Mouse (Mus musculus) heart, embryonic 10.5 days (tissue): ENCODE measurements around the gene 4833423E24Rik. TPM values are rescaled to one million over a fixed set of nuclear protein-coding genes. Genes with fewer than 3 reads are reported as not detected.

Experiments
- DNase-seq: peaks from one replicate; pipeline ENCODE4 v3.0.0-alpha.2; 2017; ENCODE audit warnings: low spot score
- H3K27ac ChIP-seq: fragments of 300-500 bp; sonication (generic); 2 replicates; pipeline ENCODE4 v1.5.1; 2016; ENCODE audit warnings: mild to moderate bottlenecking
- H3K27me3 ChIP-seq: fragments of 300-500 bp; sonication (generic); 2 replicates; pipeline ENCODE4 v1.6.1; 2016; ENCODE audit warnings: mild to moderate bottlenecking; ENCODE audit not compliant: poor library complexity, insufficient read depth, severe bottlenecking
- H3K36me3 ChIP-seq: fragments of 300-500 bp; sonication (generic); 2 replicates; pipeline ENCODE4 v1.6.1; 2016; ENCODE audit warnings: mild to moderate bottlenecking, moderate library complexity
- H3K4me1 ChIP-seq: fragments of 300-500 bp; sonication (generic); 2 replicates; pipeline ENCODE4 v1.6.1; 2016; ENCODE audit warnings: mild to moderate bottlenecking
- H3K4me3 ChIP-seq: fragments of 300-500 bp; sonication (generic); 2 replicates; pipeline ENCODE4 v1.5.1; 2016; ENCODE audit warnings: mild to moderate bottlenecking, moderate library complexity
- H3K9me3 ChIP-seq: fragments of 300-500 bp; sonication (generic); 2 replicates; pipeline ENCODE4 v1.6.1; 2016; ENCODE audit warnings: mild to moderate bottlenecking, moderate library complexity
- WGBS: fragments of 180-500 bp; shearing (Covaris S2); methylation state at CpG from one replicate; pipeline ENCODE4 v1.1.7; 2016; 5-methylcytosine and 5-hydroxymethylcytosine counted together
- polyA plus RNA-seq: library from polyadenylated mRNA; unstranded; fragments of >200 nt; fragmentation: Nextera tagmentation; extraction: Ambion mirVana; gene quantifications from 2 replicates; pipeline ENCODE4 v1.2.1, GENCODE M21; 2016

Gene 4833423E24Rik
- polyA plus RNA-seq, 1 experiment from 2014 or later = not detected

- H3K27me3 ChIP-seq = no peaks in the 10 kb centered on the region
- no peaks in the 10 kb centered on the region for H3K36me3 ChIP-seq
- H3K9me3 ChIP-seq = no peaks in the 10 kb centered on the region
- WGBS = 91% methylated on average over 3 of the region's 3 CpGs
- DNase-seq = no peak
- no peak within 1 kb of the TSS for H3K4me3 ChIP-seq
- H3K4me1 ChIP-seq = no peaks in the 10 kb centered on the region
- no peak within 1 kb of the TSS for H3K27ac ChIP-seq
Measured at GRCm38 (mm10) chr2:85436351-85436750, 82.5 kb downstream of the 4833423E24Rik start, which contains the start of gene Olfr994. TSS of gene Olfr994 (minus strand) at chr2:85436451.

Other genes with a start within 250 kb of the 4833423E24Rik start
- gene Olfr987, start 179.7 kb downstream of the 4833423E24Rik start, polyA plus RNA-seq = not detected in 2 replicates
- not detected in 2 replicates for gene Olfr988, start 155.8 kb downstream of the 4833423E24Rik start, polyA plus RNA-seq
- gene Olfr992, start 109.6 kb downstream of the 4833423E24Rik start, polyA plus RNA-seq = not detected in 2 replicates
- not detected in 2 replicates for gene Olfr993, start 104.1 kb downstream of the 4833423E24Rik start, polyA plus RNA-seq
- gene Olfr994, start 82.6 kb downstream of the 4833423E24Rik start, polyA plus RNA-seq = not detected in 2 replicates
- gene Olfr995, start 75.4 kb downstream of the 4833423E24Rik start, polyA plus RNA-seq = not detected in 2 replicates
- not detected in 2 replicates for gene Olfr996, start 60.2 kb upstream of the 4833423E24Rik start, polyA plus RNA-seq
- gene Olfr998, start 69.9 kb upstream of the 4833423E24Rik start, polyA plus RNA-seq = not detected in 2 replicates
- gene Olfr1000, start 92.9 kb upstream of the 4833423E24Rik start, polyA plus RNA-seq = not detected in 2 replicates
- not detected in 2 replicates for gene Olfr1002, start 131.7 kb upstream of the 4833423E24Rik start, polyA plus RNA-seq
- gene Olfr154, start 145.4 kb upstream of the 4833423E24Rik start, polyA plus RNA-seq = not detected in 2 replicates
- gene Olfr1006, start 159.7 kb upstream of the 4833423E24Rik start, polyA plus RNA-seq = not detected in 2 replicates
- not detected in 2 replicates for gene Olfr1008, start 170.4 kb upstream of the 4833423E24Rik start, polyA plus RNA-seq
- not detected in 2 replicates for gene Olfr1009, start 196.4 kb upstream of the 4833423E24Rik start, polyA plus RNA-seq
- gene Olfr1012, start 243.7 kb upstream of the 4833423E24Rik start, polyA plus RNA-seq = not detected in 2 replicates
- not detected in 2 replicates for gene Olfr1013, start 248.1 kb upstream of the 4833423E24Rik start, polyA plus RNA-seq